Mouse (Mus musculus): Measurements from ENCODE around the gene Asic2. TPM values are rescaled to one million over a fixed set of nuclear protein-coding genes. Genes with fewer than 3 reads are reported as not detected.

The Asic2 gene
- total and polyA plus RNA-seq, 2 experiments = under 0.01 TPM; not detected in 1

GRCm38 (mm10) chr11:80902664-80903063 is 1065.6 kb downstream of the Asic2 start:
- DNase-seq (ENCODE audit: extremely low read depth, low read depth, low spot score) = no peak
- no peaks in the 10 kb centered on the region for H3K36me3 ChIP-seq (ENCODE audit: control insufficient read depth, insufficient read depth, low read length)
- no peak overlapping the region for H3K27ac ChIP-seq (replicated peaks; ENCODE audit: insufficient read depth, low read depth, low read length)
- no peak overlapping the region for H3K4me3 ChIP-seq (ENCODE audit: insufficient read depth, low read depth, low read length)
- TF ChIP-seq CTCF (IDR thresholded peaks at IDR 0.05; ENCODE audit: low read depth, low read length) (no peak), POLR2A (IDR thresholded peaks at IDR 0.05; ENCODE audit: extremely low read depth, insufficient read depth, low read length) (no peak)
- no peaks in the 10 kb centered on the region for H3K4me1 ChIP-seq (ENCODE audit: control insufficient read depth, insufficient read depth, low read length)
- 0 out of 2 replicates have a peak, but pooled peaks cover 2% of the 10 kb centered on the region for H3K27me3 ChIP-seq (ENCODE audit: control insufficient read depth, insufficient read depth, low read length)
- H3K79me2 ChIP-seq (ENCODE audit: control insufficient read depth, insufficient read depth, low read length) = no peaks in the 10 kb centered on the region
- no peak overlapping the region for H3K9ac ChIP-seq (ENCODE audit: low read depth, low read length)
- 68% methylated on average over 7 of the region's 7 CpGs for WGBS

GRCm38 (mm10) chr11:80900555-80900954 is 1067.7 kb downstream of the Asic2 start:
- Histone ChIP-seq H3K36me3 (ENCODE audit: control insufficient read depth, insufficient read depth, low read length) (no peaks in the 10 kb centered on the region), H3K9ac (ENCODE audit: low read depth, low read length) (no peak overlapping the region), H3K79me2 (ENCODE audit: control insufficient read depth, insufficient read depth, low read length) (no peaks in the 10 kb centered on the region), H3K4me1 (ENCODE audit: control insufficient read depth, insufficient read depth, low read length) (no peaks in the 10 kb centered on the region), H3K4me3 (ENCODE audit: insufficient read depth, low read depth, low read length) (no peak overlapping the region), H3K27me3 (ENCODE audit: control insufficient read depth, insufficient read depth, low read length) (0 out of 2 replicates have a peak, but pooled peaks cover 2% of the 10 kb centered on the region), H3K27ac (replicated peaks; ENCODE audit: insufficient read depth, low read depth, low read length) (no peak overlapping the region)
- TF ChIP-seq POLR2A (IDR thresholded peaks at IDR 0.05; ENCODE audit: extremely low read depth, insufficient read depth, low read length) (no peak), CTCF (IDR thresholded peaks at IDR 0.05; ENCODE audit: low read depth, low read length) (no peak)
- no peak for DNase-seq (ENCODE audit: extremely low read depth, low read depth, low spot score)
- 86% methylated on average over 4 of the region's 4 CpGs for WGBS

GRCm38 (mm10) chr11:80895853-80896252 is 1072.4 kb downstream of the Asic2 start:
- TF ChIP-seq POLR2A (IDR thresholded peaks at IDR 0.05; ENCODE audit: extremely low read depth, insufficient read depth, low read length) = no peak
- no peak for TF ChIP-seq CTCF (IDR thresholded peaks at IDR 0.05; ENCODE audit: low read depth, low read length)
- H3K79me2 ChIP-seq (ENCODE audit: control insufficient read depth, insufficient read depth, low read length) = no peaks in the 10 kb centered on the region
- no peak overlapping the region for H3K27ac ChIP-seq (replicated peaks; ENCODE audit: insufficient read depth, low read depth, low read length)
- H3K4me3 ChIP-seq (ENCODE audit: insufficient read depth, low read depth, low read length) = no peak overlapping the region
- no peaks in the 10 kb centered on the region for H3K4me1 ChIP-seq (ENCODE audit: control insufficient read depth, insufficient read depth, low read length)
- H3K9ac ChIP-seq (ENCODE audit: low read depth, low read length) = no peak overlapping the region
- 94% methylated on average over 3 of the region's 3 CpGs for WGBS
- no peak for DNase-seq (ENCODE audit: extremely low read depth, low read depth, low spot score)
- 0 out of 2 replicates have a peak, but pooled peaks cover 2% of the 10 kb centered on the region for H3K27me3 ChIP-seq (ENCODE audit: control insufficient read depth, insufficient read depth, low read length)
- H3K36me3 ChIP-seq (ENCODE audit: control insufficient read depth, insufficient read depth, low read length) = no peaks in the 10 kb centered on the region

GRCm38 (mm10) chr11:80889336-80890063 is 1078.8 kb downstream of the Asic2 start:
- Histone ChIP-seq H3K4me1 (ENCODE audit: control insufficient read depth, insufficient read depth, low read length) (no peaks in the 10 kb centered on the region), H3K79me2 (ENCODE audit: control insufficient read depth, insufficient read depth, low read length) (no peaks in the 10 kb centered on the region), H3K27me3 (ENCODE audit: control insufficient read depth, insufficient read depth, low read length) (no peaks in the 10 kb centered on the region; the same call in 1 of the 2 replicates), H3K36me3 (ENCODE audit: control insufficient read depth, insufficient read depth, low read length) (no peaks in the 10 kb centered on the region), H3K4me3 (ENCODE audit: insufficient read depth, low read depth, low read length) (no peak overlapping the region), H3K27ac (replicated peaks; ENCODE audit: insufficient read depth, low read depth, low read length) (no peak overlapping the region), H3K9ac (ENCODE audit: low read depth, low read length) (no peak overlapping the region)
- no peak for TF ChIP-seq POLR2A (IDR thresholded peaks at IDR 0.05; ENCODE audit: extremely low read depth, insufficient read depth, low read length)
- TF ChIP-seq CTCF (IDR thresholded peaks at IDR 0.05; ENCODE audit: low read depth, low read length) = no peak
- no peak for DNase-seq (ENCODE audit: extremely low read depth, low read depth, low spot score)
- 12% methylated on average over 7 of the region's 7 CpGs for WGBS

GRCm38 (mm10) chr11:80887021-80887420 is 1081.2 kb downstream of the Asic2 start:
- H3K4me1 ChIP-seq (ENCODE audit: control insufficient read depth, insufficient read depth, low read length) = no peaks in the 10 kb centered on the region
- TF ChIP-seq CTCF (IDR thresholded peaks at IDR 0.05; ENCODE audit: low read depth, low read length) (no peak), POLR2A (IDR thresholded peaks at IDR 0.05; ENCODE audit: extremely low read depth, insufficient read depth, low read length) (no peak)
- no peaks in the 10 kb centered on the region for H3K36me3 ChIP-seq (ENCODE audit: control insufficient read depth, insufficient read depth, low read length)
- no peak overlapping the region for H3K4me3 ChIP-seq (ENCODE audit: insufficient read depth, low read depth, low read length)
- H3K27me3 ChIP-seq (ENCODE audit: control insufficient read depth, insufficient read depth, low read length) = no peaks in the 10 kb centered on the region; the same call in 1 of the 2 replicates
- H3K79me2 ChIP-seq (ENCODE audit: control insufficient read depth, insufficient read depth, low read length) = no peaks in the 10 kb centered on the region
- 73% methylated on average over 3 of the region's 3 CpGs for WGBS
- no peak overlapping the region for H3K27ac ChIP-seq (replicated peaks; ENCODE audit: insufficient read depth, low read depth, low read length)
- DNase-seq (ENCODE audit: extremely low read depth, low read depth, low spot score) = no peak
- H3K9ac ChIP-seq (ENCODE audit: low read depth, low read length) = no peak overlapping the region

GRCm38 (mm10) chr11:80886365-80886764 is 1081.9 kb downstream of the Asic2 start:
- TF ChIP-seq CTCF (IDR thresholded peaks at IDR 0.05; ENCODE audit: low read depth, low read length) = no peak
- no peak for TF ChIP-seq POLR2A (IDR thresholded peaks at IDR 0.05; ENCODE audit: extremely low read depth, insufficient read depth, low read length)
- no peak overlapping the region for H3K27ac ChIP-seq (replicated peaks; ENCODE audit: insufficient read depth, low read depth, low read length)
- H3K27me3 ChIP-seq (ENCODE audit: control insufficient read depth, insufficient read depth, low read length) = no peaks in the 10 kb centered on the region; the same call in 1 of the 2 replicates
- 77% methylated on average over 7 of the region's 7 CpGs for WGBS
- no peaks in the 10 kb centered on the region for H3K36me3 ChIP-seq (ENCODE audit: control insufficient read depth, insufficient read depth, low read length)
- no peaks in the 10 kb centered on the region for H3K4me1 ChIP-seq (ENCODE audit: control insufficient read depth, insufficient read depth, low read length)
- DNase-seq (ENCODE audit: extremely low read depth, low read depth, low spot score) = no peak
- no peaks in the 10 kb centered on the region for H3K79me2 ChIP-seq (ENCODE audit: control insufficient read depth, insufficient read depth, low read length)
- H3K4me3 ChIP-seq (ENCODE audit: insufficient read depth, low read depth, low read length) = no peak overlapping the region
- no peak overlapping the region for H3K9ac ChIP-seq (ENCODE audit: low read depth, low read length)

Measured in liver, adult 2 months (tissue).